Mouse (Mus musculus) left cerebral cortex, postnatal 4 days (tissue): ENCODE data around the gene Dlg2. TPM values are rescaled to one million over a fixed set of nuclear protein-coding genes. Genes with fewer than 3 reads are reported as not detected.

Experiments
- DNase-seq: peaks from one replicate; pipeline ENCODE4 v3.0.0-alpha.2; 2022
- intact Hi-C: fragments of 180-260 bp; cut with DNase I; formaldehyde crosslinking; loops from one replicate; pipeline ENCODE4 v1.15.1; 2025
- total RNA-seq, 2 experiments: library from RNA; stranded (reverse); gene quantifications; 2 replicates each; pipeline ENCODE4 v1.2.3; 2021

The Dlg2 gene
- total RNA-seq, 2 experiments from 2014 or later, result 316 to 332 TPM

- intact Hi-C loops, result no loop called here
- DNase-seq, result peak; percentile 75
Observed at GRCm38 (mm10) chr7:92316389-92316788, 1839.9 kb downstream of the Dlg2 start.

- intact Hi-C loops, result no loop called here
- no peak for DNase-seq
Observed at GRCm38 (mm10) chr7:92319469-92319868, 1843.0 kb downstream of the Dlg2 start.

DNA sequence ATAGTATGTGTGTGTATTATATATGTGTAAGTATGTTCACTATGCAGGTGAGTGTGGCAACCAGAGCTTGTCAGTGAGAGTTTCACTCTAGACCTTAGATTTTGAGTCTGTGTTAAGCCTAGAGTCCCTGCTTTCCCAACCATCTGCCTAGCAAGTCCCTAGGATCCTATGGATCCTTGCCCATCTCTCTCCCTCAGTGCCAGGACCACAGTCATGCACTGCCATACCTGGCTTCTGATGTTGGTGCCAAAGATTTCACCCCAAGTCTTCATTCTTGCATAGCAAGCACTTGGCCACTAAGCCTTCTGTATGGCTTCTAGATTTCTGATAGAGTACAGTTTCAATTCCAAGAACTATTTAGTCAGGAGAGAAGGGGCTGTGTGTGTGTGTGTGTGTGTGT is 1843.7 kb downstream of the Dlg2 start:
- intact Hi-C loops, result loop anchor here (10.0 kb wide), 1 partner anchor 215 kb away; no protein-coding TSS in a partner anchor
- peak; percentile 15 for DNase-seq

- intact Hi-C loops, result loop anchor here (10.0 kb wide), 1 partner anchor 217 kb away; no protein-coding TSS in a partner anchor
- DNase-seq, result no peak
Observed at GRCm38 (mm10) chr7:92321786-92322185, 1845.3 kb downstream of the Dlg2 start.

DNA sequence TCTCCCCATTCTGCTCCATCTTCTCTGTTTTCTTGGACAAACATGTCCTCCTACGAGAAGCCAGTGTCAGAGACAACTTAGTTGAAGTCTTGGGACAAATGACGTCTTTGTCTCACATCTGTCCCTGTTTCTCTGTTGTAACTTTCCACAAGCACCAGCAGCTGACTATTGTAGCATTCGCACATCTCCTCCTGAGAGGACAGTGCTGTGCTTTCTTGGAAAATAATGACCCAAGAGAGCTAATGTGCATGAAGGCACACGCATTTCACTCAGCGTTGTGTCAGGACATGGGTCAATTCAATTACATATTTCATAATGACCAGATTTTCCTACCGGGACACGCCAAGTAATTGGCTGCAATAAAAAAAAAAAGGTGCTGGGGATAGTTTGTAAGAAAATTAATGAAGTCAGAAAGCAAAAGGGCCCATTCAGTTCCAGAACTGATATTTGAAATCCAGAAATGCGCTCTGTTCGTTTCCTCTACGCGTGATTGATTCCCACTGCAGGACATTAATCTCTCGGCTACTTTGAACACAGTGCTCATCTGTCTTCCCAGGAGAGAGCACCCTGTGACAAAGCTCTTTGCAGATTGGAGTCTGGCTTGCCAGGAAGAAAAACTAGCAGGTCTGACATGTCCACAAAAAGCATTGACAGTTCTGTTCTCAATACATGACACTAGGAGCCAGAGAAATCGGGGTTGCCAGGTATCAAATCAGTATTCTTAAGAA is 1846.0 kb downstream of the Dlg2 start:
- no peak for DNase-seq
- intact Hi-C loops, result loop anchor here (10.0 kb wide), 1 partner anchor 218 kb away; no protein-coding TSS in a partner anchor

GRCm38 (mm10) chr7:92323710-92324109 is 1847.2 kb downstream of the Dlg2 start:
- intact Hi-C loops, result loop anchor here (10.0 kb wide), 1 partner anchor 219 kb away; no protein-coding TSS in a partner anchor
- peak; percentile 37 for DNase-seq

GRCm38 (mm10) chr7:92327343-92327896 is 1850.9 kb downstream of the Dlg2 start:
- DNase-seq, result no peak
- intact Hi-C loops, result loop anchor here (10.0 kb wide), 1 partner anchor 223 kb away; no protein-coding TSS in a partner anchor

- DNase-seq, result peak; percentile 19
- intact Hi-C loops, result no loop called here
Observed at GRCm38 (mm10) chr7:92333220-92333898, 1856.9 kb downstream of the Dlg2 start.

DNA sequence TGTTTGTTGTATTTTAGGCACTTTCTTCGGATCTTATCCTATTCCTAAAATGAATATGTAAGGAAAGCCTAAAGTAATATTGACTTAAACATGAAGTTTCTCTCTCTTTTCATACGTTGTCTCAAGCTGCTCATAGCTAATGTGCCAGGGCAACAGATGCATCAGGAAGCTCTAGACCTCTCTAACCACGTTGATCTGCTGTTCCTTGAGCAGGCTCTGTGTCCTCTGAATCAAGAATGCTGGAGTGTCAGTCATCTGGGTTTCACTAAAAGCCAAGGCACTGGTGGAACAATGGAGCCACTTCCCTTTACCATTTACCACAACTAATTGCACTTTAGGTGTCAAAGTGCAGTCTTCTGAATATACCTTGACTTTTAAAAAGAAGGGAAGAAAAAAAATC is 1880.1 kb downstream of the Dlg2 start:
- intact Hi-C loops, result no loop called here
- DNase-seq, result no peak

DNA sequence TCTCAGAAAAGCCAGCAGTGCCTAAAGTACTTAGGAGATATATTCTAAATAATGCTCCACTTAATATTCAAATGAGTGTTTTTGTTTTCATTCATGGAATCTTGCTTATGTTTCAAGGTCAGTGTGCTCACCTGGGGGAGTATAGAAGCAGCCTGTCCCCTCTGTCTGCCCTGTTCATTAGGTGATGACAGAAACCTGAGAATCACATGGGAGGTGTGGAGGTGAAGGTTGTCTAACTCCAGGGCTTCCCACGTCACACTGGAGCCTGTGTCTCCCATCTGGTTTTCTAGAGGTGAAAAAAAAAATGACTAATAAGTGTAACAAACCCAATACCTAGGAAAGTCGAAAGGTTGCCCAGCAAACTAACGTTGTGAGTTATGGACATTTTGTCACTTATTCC is 1886.9 kb downstream of the Dlg2 start:
- intact Hi-C loops, result no loop called here
- DNase-seq, result no peak

GRCm38 (mm10) chr7:92363800-92364199 is 1887.3 kb downstream of the Dlg2 start:
- intact Hi-C loops, result no loop called here

DNA sequence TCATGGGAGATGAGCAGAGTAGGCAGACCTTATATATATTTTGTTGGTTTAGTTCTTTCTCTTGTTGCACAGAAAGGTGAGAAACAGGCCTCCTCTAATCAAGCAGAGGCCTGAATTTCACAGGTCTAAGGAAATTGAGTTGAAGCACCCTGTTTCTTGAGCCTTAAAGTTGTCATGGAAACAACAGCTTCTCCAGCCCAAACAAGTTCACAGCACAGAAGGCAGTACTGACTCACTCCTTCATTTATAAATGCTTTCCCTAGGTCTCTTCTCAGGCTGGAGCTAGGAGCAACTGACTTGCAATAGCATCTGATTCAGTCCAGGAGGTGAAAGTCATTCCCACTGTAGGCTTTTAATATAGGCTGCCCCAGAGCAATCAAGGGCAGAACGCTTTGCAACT is 1890.6 kb downstream of the Dlg2 start:
- intact Hi-C loops, result no loop called here
- no peak for DNase-seq

More at GRCm38 (mm10) chr7:92363800-92364199, 1887.3 kb downstream of the Dlg2 start:
- DNase-seq, result no peak

- no peak for DNase-seq
- intact Hi-C loops, result no loop called here
Observed at GRCm38 (mm10) chr7:92370521-92370920, 1894.0 kb downstream of the Dlg2 start.

- no peak for DNase-seq
- intact Hi-C loops, result no loop called here
Observed at GRCm38 (mm10) chr7:92371638-92372037, 1895.2 kb downstream of the Dlg2 start.

- no peak for DNase-seq
- intact Hi-C loops, result no loop called here
Observed at GRCm38 (mm10) chr7:92373863-92374357, 1897.4 kb downstream of the Dlg2 start.

DNA sequence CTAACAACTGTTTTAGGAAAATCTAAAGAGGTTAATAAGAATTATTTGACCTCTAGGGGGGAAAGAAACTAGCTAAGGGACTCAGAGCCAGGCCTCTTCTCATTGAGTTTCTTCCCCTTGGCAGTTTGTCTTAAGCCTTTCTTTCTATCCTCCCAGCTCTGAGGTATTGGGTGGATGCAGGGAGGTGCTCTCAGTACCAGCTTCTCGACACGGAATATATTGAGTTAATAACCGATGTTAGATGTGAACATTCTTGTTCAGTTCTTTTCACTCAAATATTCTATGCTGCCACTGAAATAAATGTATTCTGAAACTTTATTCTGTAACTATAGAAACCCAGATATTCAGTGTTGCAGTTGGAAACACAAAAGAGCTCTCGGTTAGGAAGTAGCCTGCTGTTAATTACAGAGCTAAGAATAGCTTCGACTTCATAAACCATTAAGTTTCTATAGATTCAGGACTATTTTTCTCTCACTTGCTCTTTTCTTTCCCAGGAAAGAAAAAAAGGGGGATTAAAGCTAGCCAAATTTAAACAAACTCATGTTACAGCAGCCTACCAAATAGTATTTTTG is 1907.5 kb downstream of the Dlg2 start:
- intact Hi-C loops, result no loop called here
- DNase-seq, result no peak

- intact Hi-C loops, result no loop called here
- DNase-seq, result no peak
Observed at GRCm38 (mm10) chr7:92392052-92392640, 1915.7 kb downstream of the Dlg2 start.

DNA sequence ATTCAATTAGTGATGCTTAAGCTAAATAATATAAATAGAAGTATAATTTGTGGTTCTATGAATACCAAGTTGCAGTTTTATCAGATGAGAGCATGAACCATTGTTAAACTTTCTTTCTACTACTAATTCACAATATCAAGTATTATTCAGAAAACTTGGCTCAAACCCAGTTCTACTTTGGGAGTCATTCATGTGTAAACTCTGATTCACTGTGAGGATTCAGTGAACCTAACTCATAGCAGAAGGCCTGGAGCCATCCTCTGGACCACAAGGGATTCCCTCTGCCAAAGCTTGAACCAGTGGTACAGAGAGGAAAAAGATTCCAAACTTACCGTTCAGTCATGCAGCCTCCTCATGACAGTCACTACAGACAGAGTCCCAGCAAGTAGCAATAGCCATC is 1920.3 kb downstream of the Dlg2 start:
- DNase-seq, result no peak
- intact Hi-C loops, result no loop called here

DNA sequence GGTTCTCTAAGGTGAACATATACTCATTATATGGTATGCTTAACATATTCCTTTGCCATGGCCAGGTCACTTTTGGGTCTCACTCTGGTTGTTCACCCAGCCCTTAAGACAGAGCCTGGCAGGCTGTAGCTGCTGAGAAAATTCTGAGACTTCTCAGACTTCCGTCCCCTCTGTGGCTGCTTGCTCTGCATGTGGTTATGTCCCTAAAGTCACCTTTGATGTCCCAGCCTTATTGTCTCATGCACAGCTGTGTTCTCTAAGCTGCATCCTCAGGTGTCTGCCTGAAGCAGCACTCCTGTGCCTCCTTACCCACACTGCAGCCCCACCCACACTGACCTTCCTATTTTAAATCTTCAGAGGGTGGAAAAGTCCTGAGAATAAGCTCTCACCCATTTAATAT is 1922.4 kb downstream of the Dlg2 start:
- intact Hi-C loops, result no loop called here
- DNase-seq, result no peak

- intact Hi-C loops, result no loop called here
Observed at GRCm38 (mm10) chr7:92400551-92400950, 1924.1 kb downstream of the Dlg2 start.

More at GRCm38 (mm10) chr7:92400551-92400950, 1924.1 kb downstream of the Dlg2 start:
- DNase-seq, result no peak
